Mouse (Mus musculus): Measurements from ENCODE around the gene Ccdc188. TPM values are rescaled to one million over a fixed set of nuclear protein-coding genes. Genes with fewer than 3 reads are reported as not detected.
A peak's percentile ranks its signal among the peaks of the same experiment; 100 is the strongest.

Ccdc188 gene
- polyA plus RNA-seq, 1 experiment from 2014 or later: not detected

DNA sequence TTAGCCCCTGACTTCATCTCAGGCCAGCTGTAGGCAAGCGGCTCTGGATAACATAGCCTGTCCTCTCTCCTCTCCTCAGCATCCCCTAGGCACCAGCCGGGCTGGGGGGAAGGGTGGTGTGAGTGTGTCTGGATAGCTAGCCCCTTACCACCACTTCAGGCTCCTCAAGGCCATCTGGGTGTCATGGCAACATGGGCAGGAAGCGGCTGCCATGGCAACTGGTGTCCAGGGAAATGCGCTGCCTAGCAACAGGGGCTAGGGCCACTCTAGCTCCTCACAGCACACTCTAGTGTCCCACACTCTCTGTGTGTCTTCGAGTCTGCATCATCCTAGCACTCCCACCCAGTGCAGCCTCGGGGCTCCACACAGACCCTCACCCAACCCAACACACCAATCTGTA lies 4.0 kb upstream of the Ccdc188 start:
- H3K4me1 ChIP-seq (ENCODE audit: control insufficient read depth, insufficient read depth, low read length): peaks cover 9% of the 10 kb centered on the region; the same call in 1 of the 2 replicates
- H3K27me3 ChIP-seq (replicated peaks; ENCODE audit: control insufficient read depth, insufficient read depth, low read length): 0 out of 2 replicates have a peak, but pooled peaks cover 2% of the 10 kb centered on the region
- no peaks in the 10 kb centered on the region for H3K9me3 ChIP-seq (ENCODE audit: control insufficient read depth, low read length)
- no peak overlapping the region for H3K4me3 ChIP-seq (ENCODE audit: low read length)
- H3K9ac ChIP-seq (ENCODE audit: low read depth, low read length): no peak overlapping the region
- no peak overlapping the region for H3K27ac ChIP-seq (ENCODE audit: low read length)
- no peaks in the 10 kb centered on the region for H3K36me3 ChIP-seq (ENCODE audit: control insufficient read depth, insufficient read depth, low read length)
- H3K4me2 ChIP-seq (ENCODE audit: low read depth, low read length): no peak overlapping the region
- WGBS: 43% methylated on average over 6 of the region's 6 CpGs
- 0 out of 2 replicates have a peak, but pooled peaks have one; percentile 20 for ATAC-seq

DNA sequence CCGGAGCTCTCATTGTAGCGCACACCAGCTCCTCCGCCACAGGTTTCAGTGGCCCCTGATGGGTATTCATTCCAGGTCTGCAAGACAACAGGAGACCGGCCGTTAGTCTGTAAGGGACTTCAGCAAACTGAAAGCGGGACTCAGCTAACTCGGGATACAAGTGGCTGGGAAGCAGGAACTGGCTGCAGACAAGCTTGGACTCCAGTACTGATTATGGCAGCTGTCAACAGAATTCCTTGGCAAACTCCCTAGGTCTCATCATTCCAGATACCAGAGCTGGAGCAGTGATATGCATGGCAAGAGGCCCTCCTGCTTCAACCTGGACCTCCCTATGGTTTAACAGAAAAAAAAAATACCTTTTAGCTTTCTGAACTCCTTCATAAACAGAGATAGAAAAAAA lies 2.8 kb upstream of the Ccdc188 start:
- Histone ChIP-seq H3K9me3 (ENCODE audit: control insufficient read depth, low read length) (no peaks in the 10 kb centered on the region), H3K4me1 (ENCODE audit: control insufficient read depth, insufficient read depth, low read length) (peaks cover 14% of the 10 kb centered on the region), H3K27me3 (replicated peaks; ENCODE audit: control insufficient read depth, insufficient read depth, low read length) (0 out of 2 replicates have a peak, but pooled peaks cover 2% of the 10 kb centered on the region), H3K4me2 (ENCODE audit: low read depth, low read length) (no peak overlapping the region), H3K27ac (ENCODE audit: low read length) (no peak overlapping the region), H3K36me3 (ENCODE audit: control insufficient read depth, insufficient read depth, low read length) (no peaks in the 10 kb centered on the region), H3K4me3 (ENCODE audit: low read length) (no peak overlapping the region), H3K9ac (ENCODE audit: low read depth, low read length) (no peak overlapping the region)
- 79% methylated on average over 7 of the region's 7 CpGs for WGBS
- ATAC-seq: no peak

DNA sequence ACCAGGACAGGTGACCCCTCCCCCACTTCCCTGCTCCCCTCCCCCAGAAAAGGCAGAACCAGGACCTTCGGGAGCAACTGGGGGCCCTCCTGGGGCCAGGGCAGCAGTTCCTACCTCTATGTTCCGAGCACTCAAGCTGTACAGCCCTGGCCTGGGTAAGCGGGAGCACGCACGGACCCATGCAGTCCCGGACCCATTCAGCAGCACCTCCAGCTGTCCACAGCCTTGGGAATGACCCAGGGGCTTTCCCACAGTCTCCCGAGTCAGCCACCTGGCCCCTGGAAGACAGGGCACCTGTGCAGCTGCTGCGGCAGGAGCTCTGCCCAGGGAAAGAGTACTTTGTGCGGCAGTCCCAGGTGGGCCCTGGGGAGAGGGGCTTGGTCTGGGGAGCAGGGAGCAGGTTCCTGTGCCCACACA lies 909 bp downstream of the Ccdc188 start:
- Histone ChIP-seq H3K27ac (ENCODE audit: low read length) (no peak overlapping the region), H3K4me2 (ENCODE audit: low read depth, low read length) (no peak overlapping the region), H3K4me3 (ENCODE audit: low read length) (no peak overlapping the region), H3K9me3 (ENCODE audit: control insufficient read depth, low read length) (no peaks in the 10 kb centered on the region), H3K4me1 (ENCODE audit: control insufficient read depth, insufficient read depth, low read length) (peaks cover 14% of the 10 kb centered on the region), H3K27me3 (replicated peaks; ENCODE audit: control insufficient read depth, insufficient read depth, low read length) (0 out of 2 replicates have a peak, but pooled peaks cover 1% of the 10 kb centered on the region), H3K36me3 (ENCODE audit: control insufficient read depth, insufficient read depth, low read length) (peaks cover 7% of the 10 kb centered on the region; the same call in 1 of the 2 replicates), H3K9ac (ENCODE audit: low read depth, low read length) (no peak overlapping the region)
- 75% methylated on average over 9 of the region's 9 CpGs for WGBS
- ATAC-seq: no peak

DNA sequence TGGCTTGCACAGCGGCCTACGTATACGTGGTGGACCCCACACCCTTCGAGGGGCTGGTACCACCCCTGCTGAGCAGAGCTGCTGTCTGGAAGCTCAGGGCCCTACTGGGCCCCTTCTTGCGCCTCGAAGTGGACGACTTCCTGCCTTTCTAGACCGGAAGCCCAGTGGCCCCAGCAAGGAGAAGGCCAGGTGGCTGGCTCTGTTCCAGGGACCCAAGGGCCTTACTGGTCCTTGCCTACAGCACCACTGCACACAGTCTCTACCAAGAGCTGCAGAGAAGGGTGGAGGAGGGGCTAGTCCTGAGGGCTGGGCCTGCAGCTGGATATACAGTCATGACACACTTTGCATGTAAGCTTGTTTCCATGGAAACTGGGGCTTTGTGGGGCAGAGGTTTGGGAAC lies 2.3 kb downstream of the Ccdc188 start:
- Histone ChIP-seq H3K27me3 (replicated peaks; ENCODE audit: control insufficient read depth, insufficient read depth, low read length) (no peaks in the 10 kb centered on the region), H3K4me2 (ENCODE audit: low read depth, low read length) (no peak overlapping the region), H3K9ac (ENCODE audit: low read depth, low read length) (peak overlapping the region; percentile 1; the same call in 1 of the 2 replicates), H3K4me1 (ENCODE audit: control insufficient read depth, insufficient read depth, low read length) (peaks cover 14% of the 10 kb centered on the region), H3K9me3 (ENCODE audit: control insufficient read depth, low read length) (no peaks in the 10 kb centered on the region), H3K4me3 (ENCODE audit: low read length) (no peak overlapping the region), H3K36me3 (ENCODE audit: control insufficient read depth, insufficient read depth, low read length) (peaks cover 15% of the 10 kb centered on the region), H3K27ac (ENCODE audit: low read length) (peak overlapping the region; percentile 1; the same call in 1 of the 2 replicates)
- 30% methylated on average over 8 of the region's 8 CpGs for WGBS
- peak; percentile 82 for ATAC-seq

DNA sequence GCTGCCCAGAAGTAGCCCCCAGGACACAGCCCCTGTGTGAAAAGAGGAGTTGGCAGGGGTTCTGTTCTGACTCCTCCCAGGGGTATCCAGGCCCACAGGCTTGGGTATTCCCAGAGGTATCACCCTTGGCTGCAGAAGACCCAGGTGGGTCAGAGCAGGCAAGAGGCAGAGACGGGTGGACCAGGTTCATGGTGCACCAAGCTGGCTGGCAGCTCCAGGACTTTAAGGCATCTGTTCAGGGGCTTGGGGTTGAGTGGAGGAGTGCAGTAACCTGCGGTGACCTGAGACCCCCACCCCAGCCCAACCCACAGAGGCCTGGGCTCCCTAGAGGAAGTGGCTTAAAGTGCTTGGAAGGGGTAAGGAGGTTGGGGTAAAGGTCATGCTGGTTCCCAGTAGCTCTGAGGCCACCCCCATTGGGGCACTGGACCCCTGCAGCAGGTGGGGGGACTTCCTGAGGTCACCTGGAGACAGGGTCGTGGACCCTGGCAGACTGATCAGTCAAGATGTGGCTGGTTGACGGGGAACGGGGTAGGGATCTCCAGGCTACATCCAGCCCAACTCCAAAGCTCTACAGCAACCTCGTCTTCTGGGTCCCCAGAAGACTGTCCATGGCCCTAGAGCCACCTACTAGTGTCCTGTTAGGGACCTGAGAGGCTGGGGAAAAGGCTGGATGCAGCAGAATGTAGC lies 3.3 kb downstream of the Ccdc188 start:
- no peak for ATAC-seq

DNA sequence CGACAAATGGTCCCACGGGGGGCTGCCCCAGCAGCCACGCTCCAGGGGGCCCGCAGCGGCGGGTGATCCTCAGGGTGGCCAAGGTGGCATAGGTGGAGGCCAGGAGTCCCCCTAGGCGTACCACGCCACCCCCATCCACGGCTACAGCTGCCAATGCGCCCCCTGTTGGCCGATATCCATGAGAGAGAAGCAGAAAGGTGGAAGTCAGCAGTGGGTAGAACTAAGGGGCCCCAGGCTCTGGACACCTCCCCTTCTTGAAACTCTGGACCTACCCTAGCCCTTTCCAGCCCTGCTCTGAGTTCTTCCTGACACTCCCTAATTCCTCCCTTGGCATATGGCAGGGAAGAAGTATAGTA lies 3.8 kb downstream of the Ccdc188 start:
- Histone ChIP-seq H3K4me3 (ENCODE audit: low read length) (no peak overlapping the region), H3K27ac (ENCODE audit: low read length) (no peak overlapping the region), H3K9me3 (ENCODE audit: control insufficient read depth, low read length) (no peaks in the 10 kb centered on the region), H3K4me2 (ENCODE audit: low read depth, low read length) (no peak overlapping the region), H3K4me1 (ENCODE audit: control insufficient read depth, insufficient read depth, low read length) (peaks cover 14% of the 10 kb centered on the region), H3K36me3 (ENCODE audit: control insufficient read depth, insufficient read depth, low read length) (peaks cover 20% of the 10 kb centered on the region), H3K9ac (ENCODE audit: low read depth, low read length) (no peak overlapping the region), H3K27me3 (replicated peaks; ENCODE audit: control insufficient read depth, insufficient read depth, low read length) (no peaks in the 10 kb centered on the region)
- no peak for ATAC-seq
- WGBS: 76% methylated on average over 11 of the region's 11 CpGs

More for the DNA sequence above, 3.3 kb downstream of the Ccdc188 start:
- Histone ChIP-seq H3K4me3 (ENCODE audit: low read length) (no peak overlapping the region), H3K36me3 (ENCODE audit: control insufficient read depth, insufficient read depth, low read length) (peaks cover 20% of the 10 kb centered on the region), H3K9me3 (ENCODE audit: control insufficient read depth, low read length) (no peaks in the 10 kb centered on the region), H3K4me1 (ENCODE audit: control insufficient read depth, insufficient read depth, low read length) (peaks cover 14% of the 10 kb centered on the region), H3K9ac (ENCODE audit: low read depth, low read length) (no peak overlapping the region), H3K4me2 (ENCODE audit: low read depth, low read length) (no peak overlapping the region), H3K27me3 (replicated peaks; ENCODE audit: control insufficient read depth, insufficient read depth, low read length) (no peaks in the 10 kb centered on the region), H3K27ac (ENCODE audit: low read length) (peak overlapping the region; percentile 23; the same call in 1 of the 2 replicates)
- WGBS: 88% methylated on average over 6 of the region's 6 CpGs

DNA sequence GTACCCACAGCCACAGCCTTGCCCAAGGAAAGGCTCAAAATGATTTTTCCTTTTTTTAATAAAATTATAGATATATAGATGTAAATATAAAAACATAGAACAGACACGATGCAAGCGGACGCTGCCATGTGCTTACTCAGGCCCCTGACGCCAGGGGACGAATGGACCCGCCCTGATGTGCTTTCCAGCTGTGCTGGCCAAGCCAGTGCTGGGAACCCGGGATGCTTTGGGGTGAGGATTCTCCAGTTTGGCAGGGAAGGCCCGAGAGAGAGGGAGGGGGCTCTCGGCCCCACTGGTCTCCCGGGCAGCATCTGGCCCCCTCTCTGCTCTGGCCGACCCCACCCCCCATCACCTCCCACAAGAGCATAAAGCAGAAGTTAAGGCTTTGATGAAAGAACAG lies 4.5 kb downstream of the Ccdc188 start:
- no peak overlapping the region for H3K4me3 ChIP-seq (ENCODE audit: low read length)
- 78% methylated on average over 11 of the region's 11 CpGs for WGBS
- peaks cover 14% of the 10 kb centered on the region for H3K4me1 ChIP-seq (ENCODE audit: control insufficient read depth, insufficient read depth, low read length)
- ATAC-seq: no peak
- H3K27ac ChIP-seq (ENCODE audit: low read length): no peak overlapping the region
- H3K4me2 ChIP-seq (ENCODE audit: low read depth, low read length): no peak overlapping the region
- no peaks in the 10 kb centered on the region for H3K9me3 ChIP-seq (ENCODE audit: control insufficient read depth, low read length)
- H3K36me3 ChIP-seq (ENCODE audit: control insufficient read depth, insufficient read depth, low read length): peaks cover 22% of the 10 kb centered on the region
- no peak overlapping the region for H3K9ac ChIP-seq (ENCODE audit: low read depth, low read length)
- H3K27me3 ChIP-seq (replicated peaks; ENCODE audit: control insufficient read depth, insufficient read depth, low read length): no peaks in the 10 kb centered on the region

DNA sequence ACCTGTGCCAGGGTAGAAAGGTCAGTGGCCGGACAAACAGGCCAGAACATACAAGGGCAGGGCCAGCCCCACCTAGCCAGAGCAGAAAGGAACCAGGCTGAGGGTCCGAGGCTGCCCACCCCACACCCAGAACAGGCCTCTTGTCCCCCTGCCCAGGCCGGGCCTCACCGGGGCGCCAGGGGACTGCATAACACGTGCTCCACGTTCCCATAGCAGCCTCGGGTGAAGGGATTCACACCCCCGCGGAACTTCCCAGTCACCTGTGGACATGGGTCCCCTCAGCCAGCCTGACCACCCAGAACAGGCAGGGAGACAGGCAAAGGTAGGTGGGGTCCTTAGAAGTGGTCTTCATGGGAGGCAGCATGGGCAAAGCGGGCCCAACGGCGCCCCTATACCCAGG lies 9.5 kb downstream of the Ccdc188 start:
- WGBS: 92% methylated on average over 13 of the region's 13 CpGs
- ATAC-seq: no peak
- peaks cover 22% of the 10 kb centered on the region for H3K36me3 ChIP-seq (ENCODE audit: control insufficient read depth, insufficient read depth, low read length)
- H3K4me2 ChIP-seq (ENCODE audit: low read depth, low read length): no peak overlapping the region
- no peaks in the 10 kb centered on the region for H3K27me3 ChIP-seq (replicated peaks; ENCODE audit: control insufficient read depth, insufficient read depth, low read length)
- H3K27ac ChIP-seq (ENCODE audit: low read length): no peak overlapping the region
- H3K4me1 ChIP-seq (ENCODE audit: control insufficient read depth, insufficient read depth, low read length): peaks cover 7% of the 10 kb centered on the region
- H3K9ac ChIP-seq (ENCODE audit: low read depth, low read length): no peak overlapping the region
- no peaks in the 10 kb centered on the region for H3K9me3 ChIP-seq (ENCODE audit: control insufficient read depth, low read length)
- H3K4me3 ChIP-seq (ENCODE audit: low read length): no peak overlapping the region

DNA sequence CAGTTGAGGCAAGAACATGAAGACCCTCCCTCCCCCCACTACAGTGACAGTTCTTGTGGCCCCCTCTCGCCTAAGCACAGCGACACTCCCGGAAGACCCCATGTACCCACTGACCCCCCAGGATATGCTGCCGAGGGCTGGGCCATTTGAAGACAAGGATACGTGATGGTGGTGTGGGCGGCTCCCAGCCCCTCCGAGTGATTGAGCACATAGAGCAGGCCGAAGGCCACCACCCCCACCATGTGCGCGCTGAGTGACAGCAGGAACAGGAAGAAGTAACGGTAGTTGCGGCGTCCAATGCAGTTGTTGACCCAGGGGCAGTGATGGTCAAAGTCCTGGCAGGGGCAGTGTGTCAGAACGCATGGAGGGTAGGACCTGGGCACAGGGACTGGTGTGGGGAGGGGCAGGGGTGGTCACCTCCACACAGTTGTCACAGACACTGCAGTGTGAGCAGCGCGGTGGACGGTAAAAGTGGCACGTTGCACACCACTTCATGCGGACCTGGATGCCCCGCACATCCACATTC lies 10.3 kb downstream of the Ccdc188 start:
- no peaks in the 10 kb centered on the region for H3K27me3 ChIP-seq (replicated peaks; ENCODE audit: control insufficient read depth, insufficient read depth, low read length)
- H3K9ac ChIP-seq (ENCODE audit: low read depth, low read length): no peak overlapping the region
- 94% methylated on average over 20 of the region's 20 CpGs for WGBS
- H3K4me1 ChIP-seq (ENCODE audit: control insufficient read depth, insufficient read depth, low read length): peaks cover 7% of the 10 kb centered on the region
- no peak overlapping the region for H3K4me3 ChIP-seq (ENCODE audit: low read length)
- no peak overlapping the region for H3K4me2 ChIP-seq (ENCODE audit: low read depth, low read length)
- H3K9me3 ChIP-seq (ENCODE audit: control insufficient read depth, low read length): no peaks in the 10 kb centered on the region
- peaks cover 17% of the 10 kb centered on the region for H3K36me3 ChIP-seq (ENCODE audit: control insufficient read depth, insufficient read depth, low read length)
- no peak overlapping the region for H3K27ac ChIP-seq (ENCODE audit: low read length)
- no peak for ATAC-seq
